Mouse (Mus musculus): ENCODE results near the gene E130208F15Rik.

The E130208F15Rik gene

GRCm38 (mm10) chr7:30336384-30336783, 14.8 kb downstream of the E130208F15Rik start:
- peak; percentile 85 for DNase-seq

- no peak for DNase-seq
Measured at GRCm38 (mm10) chr7:30339432-30340109, 18.0 kb downstream of the E130208F15Rik start.

- DNase-seq, result peak; percentile 69
Measured at GRCm38 (mm10) chr7:30346635-30347379, 25.3 kb downstream of the E130208F15Rik start.

- DNase-seq, result peak; percentile 68
Measured at GRCm38 (mm10) chr7:30347828-30348227, 26.3 kb downstream of the E130208F15Rik start.

- DNase-seq, result peak; percentile 83
Measured at GRCm38 (mm10) chr7:30353279-30353822, 31.8 kb downstream of the E130208F15Rik start.

GRCm38 (mm10) chr7:30354059-30354458, 32.5 kb downstream of the E130208F15Rik start:
- no peak for DNase-seq

GRCm38 (mm10) chr7:30358378-30359186, 37.0 kb downstream of the E130208F15Rik start:
- peak; percentile 54 for DNase-seq

- DNase-seq, result peak; percentile 33
Measured at GRCm38 (mm10) chr7:30359276-30359865, 37.8 kb downstream of the E130208F15Rik start.

- DNase-seq, result no peak
Measured at GRCm38 (mm10) chr7:30360028-30360427, 38.5 kb downstream of the E130208F15Rik start.

- no peak for DNase-seq
Measured at GRCm38 (mm10) chr7:30362652-30363343, 41.3 kb downstream of the E130208F15Rik start, which contains the start of gene Lrfn3. TSS of gene Lrfn3 (minus strand) at chr7:30362772.

- no peak for DNase-seq
Measured at GRCm38 (mm10) chr7:30363344-30363738, 41.8 kb downstream of the E130208F15Rik start.

- no peak for DNase-seq
Measured at GRCm38 (mm10) chr7:30367466-30367865, 45.9 kb downstream of the E130208F15Rik start.

All from kidney, adult 9 months (tissue).